Mouse (Mus musculus): ENCODE data around the gene Gpld1. TPM values are rescaled to one million over a fixed set of nuclear protein-coding genes. Genes with fewer than 3 reads are reported as not detected.

The Gpld1 gene
- polyA plus RNA-seq, 1 experiment from 2014 or later = 52.2 TPM

DNA sequence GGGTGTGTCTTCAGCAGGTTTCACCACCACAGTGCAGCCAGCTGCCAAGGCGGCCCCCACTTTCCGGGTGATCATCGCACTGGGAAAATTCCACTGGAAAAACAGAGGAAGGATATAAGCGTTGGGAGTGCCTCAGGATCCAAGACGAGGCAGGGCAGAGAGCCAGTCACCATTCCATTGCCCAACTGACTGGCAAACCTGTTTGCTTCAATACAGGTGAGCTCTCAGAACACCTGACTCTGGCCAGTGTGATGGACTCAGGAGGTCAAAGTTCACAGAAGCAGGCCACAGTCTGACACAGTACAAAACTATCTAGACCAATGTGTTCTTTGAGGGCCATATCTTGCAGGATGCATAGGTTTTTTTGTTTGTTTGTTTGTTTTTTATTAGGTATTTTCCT, 19.0 kb upstream of the Gpld1 start:
- Histone ChIP-seq H3K9me3 (ENCODE audit: low read length) (no peaks in the 10 kb centered on the region), H3K4me3 (ENCODE audit: low read depth, low read length) (no peak overlapping the region), H3K4me2 (ENCODE audit: low read depth, low read length) (no peak overlapping the region), H3K36me3 (replicated peaks; ENCODE audit: insufficient read depth, low read length) (peaks cover 2% of the 10 kb centered on the region), H3K9ac (replicated peaks) (no peak overlapping the region), H3K27ac (ENCODE audit: low read depth) (no peak overlapping the region), H3K27me3 (ENCODE audit: insufficient read depth, low read length) (no peaks in the 10 kb centered on the region), H3K4me1 (ENCODE audit: insufficient read depth) (no peaks in the 10 kb centered on the region)
- TF ChIP-seq CTCF (IDR thresholded peaks at IDR 0.05; ENCODE audit: low read depth) = no peak
- no peak for TF ChIP-seq EP300 (IDR thresholded peaks at IDR 0.05; ENCODE audit: low read depth)
- DNase-seq (no peak), ATAC-seq (peak; percentile 49; the same call in 1 of the 2 replicates)
- WGBS (ENCODE audit: insufficient replicate concordance) = 85% methylated on average over 5 of the region's 5 CpGs

GRCm38 (mm10) chr13:24930591-24930990, 12.4 kb upstream of the Gpld1 start:
- no peaks in the 10 kb centered on the region for H3K36me3 ChIP-seq (replicated peaks; ENCODE audit: insufficient read depth, low read length)
- H3K4me1 ChIP-seq (ENCODE audit: insufficient read depth) = 0 out of 2 replicates have a peak, but pooled peaks cover 2% of the 10 kb centered on the region
- DNase-seq (no peak), ATAC-seq (no peak)
- no peak overlapping the region for H3K9ac ChIP-seq (replicated peaks)
- H3K27ac ChIP-seq (ENCODE audit: low read depth) = no peak overlapping the region
- no peak overlapping the region for H3K4me3 ChIP-seq (ENCODE audit: low read depth, low read length)
- no peak overlapping the region for H3K4me2 ChIP-seq (ENCODE audit: low read depth, low read length)
- TF ChIP-seq EP300 (IDR thresholded peaks at IDR 0.05; ENCODE audit: low read depth) (no peak), CTCF (IDR thresholded peaks at IDR 0.05; ENCODE audit: low read depth) (no peak)
- H3K27me3 ChIP-seq (ENCODE audit: insufficient read depth, low read length) = no peaks in the 10 kb centered on the region
- no peaks in the 10 kb centered on the region for H3K9me3 ChIP-seq (ENCODE audit: low read length)

DNA sequence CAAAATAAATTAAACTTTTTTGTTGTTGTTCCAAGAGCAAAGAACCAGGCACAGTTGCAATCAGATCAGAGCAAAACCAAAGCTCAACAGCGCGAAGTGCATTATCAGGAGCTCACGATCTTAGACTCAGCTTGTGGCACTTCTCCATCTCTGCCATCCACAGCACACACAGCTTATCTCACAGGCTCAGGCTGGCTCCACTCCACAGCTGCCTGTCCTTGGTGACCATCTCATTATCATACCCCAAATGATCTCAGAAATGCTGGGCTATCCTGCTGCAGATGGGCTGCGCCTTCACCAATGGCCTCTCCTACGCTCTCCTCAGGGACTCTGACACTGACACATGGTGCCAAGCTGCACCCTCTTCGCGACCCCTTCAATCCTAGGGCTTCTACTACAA, 9.8 kb upstream of the Gpld1 start:
- Histone ChIP-seq H3K4me3 (ENCODE audit: low read depth, low read length) (no peak overlapping the region), H3K9me3 (ENCODE audit: low read length) (no peaks in the 10 kb centered on the region), H3K9ac (replicated peaks) (no peak overlapping the region), H3K36me3 (replicated peaks; ENCODE audit: insufficient read depth, low read length) (no peaks in the 10 kb centered on the region), H3K27me3 (ENCODE audit: insufficient read depth, low read length) (peaks cover 7% of the 10 kb centered on the region), H3K4me1 (ENCODE audit: insufficient read depth) (peaks cover 8% of the 10 kb centered on the region), H3K4me2 (ENCODE audit: low read depth, low read length) (no peak overlapping the region), H3K27ac (ENCODE audit: low read depth) (no peak overlapping the region)
- ATAC-seq (no peak), DNase-seq (no peak)
- TF ChIP-seq CTCF (IDR thresholded peaks at IDR 0.05; ENCODE audit: low read depth) (no peak), EP300 (IDR thresholded peaks at IDR 0.05; ENCODE audit: low read depth) (no peak)
- 69% methylated on average over 7 of the region's 7 CpGs for WGBS (ENCODE audit: insufficient replicate concordance)

GRCm38 (mm10) chr13:24936772-24937107, 6.2 kb upstream of the Gpld1 start:
- H3K9ac ChIP-seq (replicated peaks) = peak overlapping the region; percentile 76
- DNase-seq (no peak), ATAC-seq (peak; percentile 10)
- 29% methylated on average over 5 of the region's 5 CpGs for WGBS (ENCODE audit: insufficient replicate concordance)
- no peak for TF ChIP-seq CTCF (IDR thresholded peaks at IDR 0.05; ENCODE audit: low read depth)
- no peak for TF ChIP-seq EP300 (IDR thresholded peaks at IDR 0.05; ENCODE audit: low read depth)
- no peaks in the 10 kb centered on the region for H3K36me3 ChIP-seq (replicated peaks; ENCODE audit: insufficient read depth, low read length)
- H3K4me2 ChIP-seq (ENCODE audit: low read depth, low read length) = peak overlapping the region; percentile 78
- H3K27ac ChIP-seq (ENCODE audit: low read depth) = peak overlapping the region; percentile 79; the same call in 1 of the 2 replicates
- peaks cover 7% of the 10 kb centered on the region for H3K27me3 ChIP-seq (ENCODE audit: insufficient read depth, low read length)
- no peaks in the 10 kb centered on the region for H3K9me3 ChIP-seq (ENCODE audit: low read length)
- peak overlapping the region; percentile 67 for H3K4me3 ChIP-seq (ENCODE audit: low read depth, low read length)
- peaks cover 11% of the 10 kb centered on the region for H3K4me1 ChIP-seq (ENCODE audit: insufficient read depth)

DNA sequence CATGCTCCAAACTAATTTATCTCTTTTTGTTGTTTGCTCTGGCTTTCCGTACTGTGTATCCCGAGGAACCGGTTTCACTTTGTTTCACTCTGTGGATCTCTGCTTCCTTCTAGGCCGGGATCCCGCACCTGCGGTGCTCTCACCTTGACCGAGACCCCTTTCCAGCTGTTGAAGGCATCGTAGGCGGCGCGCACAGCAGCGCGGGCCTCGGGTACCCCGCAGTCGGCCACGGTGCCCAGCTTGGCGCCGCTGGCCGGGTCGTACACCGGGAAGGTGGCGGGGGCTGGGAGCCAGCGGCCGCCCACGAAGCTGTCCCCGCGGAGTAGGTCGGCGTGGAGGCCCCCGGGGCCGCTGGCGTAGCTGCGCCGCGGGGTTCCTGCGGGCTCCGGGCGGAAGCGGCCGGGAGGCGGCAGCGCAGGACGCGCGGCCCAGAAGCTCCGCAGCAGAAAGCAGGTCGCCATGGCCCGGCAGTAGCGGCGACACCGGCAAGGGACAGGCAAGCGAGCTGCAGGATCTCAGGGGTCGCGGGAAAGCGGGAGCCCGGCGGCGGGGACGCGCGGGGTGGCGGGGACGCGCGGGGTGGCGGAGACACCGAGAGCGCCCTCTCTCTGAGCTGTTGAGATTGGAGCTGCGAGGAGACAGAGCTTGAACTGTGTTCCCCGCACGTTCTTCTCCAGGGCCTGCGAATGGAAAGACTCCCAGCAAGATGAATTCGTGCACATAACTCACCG, 5.7 kb upstream of the Gpld1 start, which contains the start of gene Aldh5a1:
Gene Aldh5a1 (minus strand): TSS at position 554 of the 731 bp plus-strand sequence.
- DNase-seq = peak; percentile 70
- ATAC-seq = peak; percentile 81
- Histone ChIP-seq H3K4me3 (ENCODE audit: low read depth, low read length) (peak within 1 kb of the TSS; percentile 67), H3K9ac (replicated peaks) (peak within 1 kb of the TSS; percentile 76), H3K4me2 (ENCODE audit: low read depth, low read length) (peak within 1 kb of the TSS; percentile 78), H3K9me3 (ENCODE audit: low read length) (no peaks in the 10 kb centered on the region), H3K27ac (ENCODE audit: low read depth) (peak within 1 kb of the TSS; percentile 79), H3K36me3 (replicated peaks; ENCODE audit: insufficient read depth, low read length) (no peaks in the 10 kb centered on the region), H3K4me1 (ENCODE audit: insufficient read depth) (peaks cover 11% of the 10 kb centered on the region), H3K27me3 (ENCODE audit: insufficient read depth, low read length) (peaks cover 7% of the 10 kb centered on the region)
- TF ChIP-seq CTCF (IDR thresholded peaks at IDR 0.05; ENCODE audit: low read depth) = peak; percentile 48
- no peak for TF ChIP-seq EP300 (IDR thresholded peaks at IDR 0.05; ENCODE audit: low read depth)
- WGBS (ENCODE audit: insufficient replicate concordance) = under 1% methylated on average over 63 of the region's 75 CpGs

- Histone ChIP-seq H3K9me3 (ENCODE audit: low read length) (no peaks in the 10 kb centered on the region), H3K27ac (ENCODE audit: low read depth) (peak overlapping the region; percentile 79), H3K4me3 (ENCODE audit: low read depth, low read length) (peak overlapping the region; percentile 67), H3K9ac (replicated peaks) (peak overlapping the region; percentile 76), H3K27me3 (ENCODE audit: insufficient read depth, low read length) (peaks cover 7% of the 10 kb centered on the region), H3K36me3 (replicated peaks; ENCODE audit: insufficient read depth, low read length) (no peaks in the 10 kb centered on the region), H3K4me1 (ENCODE audit: insufficient read depth) (peaks cover 11% of the 10 kb centered on the region), H3K4me2 (ENCODE audit: low read depth, low read length) (peak overlapping the region; percentile 78)
- WGBS (ENCODE audit: insufficient replicate concordance) = 12% methylated on average over 12 of the region's 12 CpGs
- TF ChIP-seq CTCF (IDR thresholded peaks at IDR 0.05; ENCODE audit: low read depth) (no peak), EP300 (IDR thresholded peaks at IDR 0.05; ENCODE audit: low read depth) (no peak)
- no peak for DNase-seq
- peak; percentile 20; the same call in 1 of the 2 replicates for ATAC-seq
Observed at GRCm38 (mm10) chr13:24937839-24938166, 5.1 kb upstream of the Gpld1 start.

Data from liver, postnatal 0 days (tissue).